Mouse (Mus musculus) ES-E14 (cell line): ENCODE data around the gene Metap1d. TPM values are rescaled to one million over a fixed set of nuclear protein-coding genes. Genes with fewer than 3 reads are reported as not detected.

Experiments
- DNase-seq: peaks from one replicate; pipeline ENCODE4 v3.0.0-alpha.2; 2013; ENCODE audit warnings: low read depth, low spot score
- H3K27ac ChIP-seq: 2 replicates; pipeline ENCODE4 v1.5.1; 2012; ENCODE audit warnings: low read depth, mild to moderate bottlenecking, low read length, moderate library complexity, mixed read lengths; ENCODE audit not compliant: poor library complexity, insufficient read depth, severe bottlenecking
- H3K36me3 ChIP-seq: 2 replicates; pipeline ENCODE4 v1.6.1; 2012; ENCODE audit warnings: mild to moderate bottlenecking, low read length, moderate library complexity, mixed read lengths; ENCODE audit not compliant: control insufficient read depth, poor library complexity, insufficient read depth, severe bottlenecking
- H3K4me1 ChIP-seq, 2 experiments: fragments of 150-350 bp in 1 of 2; sonication (generic) in 1 of 2; 2 replicates each; pipeline ENCODE4 v1.6.1; 2012; ENCODE audit warnings: low read length in 2 of 2, mild to moderate bottlenecking in 1 of 2, mixed read lengths in 1 of 2; ENCODE audit not compliant: control insufficient read depth in 2 of 2, insufficient read depth in 2 of 2, poor library complexity in 1 of 2
- H3K4me3 ChIP-seq, 2 experiments: fragments of 150-350 bp in 1 of 2; sonication (generic) in 1 of 2; 2 replicates each; pipeline ENCODE4 v1.5.1; 2012; ENCODE audit warnings: low read length in 2 of 2, low read depth in 1 of 2, mild to moderate bottlenecking in 1 of 2, mixed read lengths in 1 of 2; ENCODE audit not compliant: insufficient read depth in 1 of 2, poor library complexity in 1 of 2, severe bottlenecking in 1 of 2
- H3K9ac ChIP-seq: 2 replicates; pipeline ENCODE4 v1.6.1; 2012; ENCODE audit warnings: low read depth, mild to moderate bottlenecking, low read length, mixed read lengths; ENCODE audit not compliant: poor library complexity, insufficient read depth, severe bottlenecking
- H3K9me3 ChIP-seq: fragments of 150-350 bp; sonication (generic); 2 replicates; pipeline ENCODE4 v1.6.1; 2012; ENCODE audit warnings: low read depth, mild to moderate bottlenecking, low read length; ENCODE audit not compliant: control insufficient read depth, insufficient read depth
- CHD2 ChIP-seq: IDR thresholded peaks from 2 replicates; pipeline ENCODE4 v1.6.1; 2014; ENCODE audit warnings: mild to moderate bottlenecking, low read depth, low read length, inconsistent platforms
- HCFC1 ChIP-seq: IDR thresholded peaks from 2 replicates; pipeline ENCODE4 v1.6.1; 2012; ENCODE audit warnings: low read length, inconsistent platforms, borderline replicate concordance; ENCODE audit not compliant: insufficient read depth
- MAFK ChIP-seq: IDR thresholded peaks from 2 replicates; pipeline ENCODE4 v1.6.1; 2014; ENCODE audit warnings: mild to moderate bottlenecking, low read depth, low read length, inconsistent platforms; ENCODE audit not compliant: insufficient read depth
- ZC3H11A ChIP-seq: IDR thresholded peaks from 2 replicates; pipeline ENCODE4 v1.6.1; 2012; ENCODE audit warnings: low read depth, mild to moderate bottlenecking, inconsistent platforms, low read length, borderline replicate concordance
- ZNF384 ChIP-seq: IDR thresholded peaks from 2 replicates; pipeline ENCODE4 v1.6.1; 2012; ENCODE audit warnings: low read depth, low read length, inconsistent platforms
- in situ Hi-C, 2 experiments: fragments of 600-800 bp; cut with MboI; formaldehyde crosslinking; loops; one replicate each; pipeline ENCODE4 v1.15.1; 2025; ENCODE audit warnings: low sequenced_read_pairs in 2 of 2, inconsistent platforms in 1 of 2; ENCODE audit not compliant: unreplicated experiment in 2 of 2
- total RNA-seq: library from RNA; depleted of rRNA; stranded (reverse); fragments of 300-350 nt; gene quantifications from 2 replicates; pipeline ENCODE4 v1.2.3, GENCODE M21; 2012

Metap1d gene
- total RNA-seq, 1 experiment = 18.8 TPM

GRCm38 (mm10) chr2:71493161-71493683, 40.1 kb downstream of the Metap1d start:
- no peak for DNase-seq
- Histone ChIP-seq H3K9me3 (no peaks in the 10 kb centered on the region), H3K4me3 (no peak overlapping the region), H3K27ac (no peak overlapping the region), H3K9ac (no peak overlapping the region), H3K4me1 (0 out of 4 replicates have a peak, but pooled peaks cover 0 to 2% of the 10 kb centered on the region in 2 experiments), H3K36me3 (no peaks in the 10 kb centered on the region)
- no peak for TF ChIP-seq CHD2
- TF ChIP-seq HCFC1 = no peak
- TF ChIP-seq ZC3H11A = no peak
- TF ChIP-seq ZNF384 = no peak
- TF ChIP-seq MAFK = no peak
- in situ Hi-C loops = no loop called here

DNA sequence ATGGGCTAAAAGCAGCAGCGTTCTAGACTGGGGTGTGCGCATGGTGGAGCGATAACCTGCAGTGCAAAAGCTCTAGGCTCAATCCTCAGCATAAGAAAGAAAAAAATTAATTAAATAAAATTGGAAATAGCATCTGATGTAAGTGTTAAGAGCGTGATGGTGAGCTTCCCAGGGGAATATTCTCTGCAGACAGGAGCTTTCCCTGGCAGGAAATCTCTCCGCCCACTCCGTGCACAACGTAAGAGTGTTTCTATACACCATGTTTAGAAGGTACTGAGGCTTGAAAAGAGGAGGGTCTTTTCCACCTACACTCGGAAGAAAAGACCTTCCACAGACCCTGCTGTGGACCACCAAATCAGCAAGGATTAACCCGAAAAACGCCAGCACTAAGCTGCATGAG, 41.4 kb downstream of the Metap1d start:
- H3K4me1 ChIP-seq = peaks cover 2 to 3% of the 10 kb centered on the region in 2 experiments; a peak in 2 of 4 replicates
- H3K27ac ChIP-seq = no peak overlapping the region
- in situ Hi-C loops = no loop called here
- H3K9ac ChIP-seq = no peak overlapping the region
- H3K9me3 ChIP-seq = no peaks in the 10 kb centered on the region
- no peak for DNase-seq
- no peak overlapping the region for H3K4me3 ChIP-seq
- TF ChIP-seq ZC3H11A = no peak
- no peak for TF ChIP-seq HCFC1
- TF ChIP-seq ZNF384 = no peak
- no peak for TF ChIP-seq CHD2
- TF ChIP-seq MAFK = no peak
- no peaks in the 10 kb centered on the region for H3K36me3 ChIP-seq

- no peak overlapping the region for H3K9ac ChIP-seq
- no peak overlapping the region for H3K4me3 ChIP-seq
- no peaks in the 10 kb centered on the region for H3K9me3 ChIP-seq
- H3K27ac ChIP-seq = no peak overlapping the region
- peak; percentile 30 for DNase-seq
- peaks cover 3 to 5% of the 10 kb centered on the region in 2 experiments; a peak in 3 of 4 replicates for H3K4me1 ChIP-seq
- no peaks in the 10 kb centered on the region for H3K36me3 ChIP-seq
- in situ Hi-C loops = no loop called here
- TF ChIP-seq MAFK (no peak), ZC3H11A (no peak), CHD2 (no peak), ZNF384 (no peak), HCFC1 (no peak)
Observed at GRCm38 (mm10) chr2:71494971-71495370, 41.9 kb downstream of the Metap1d start.

GRCm38 (mm10) chr2:71497175-71497574, 44.1 kb downstream of the Metap1d start:
- Histone ChIP-seq H3K4me3 (no peak overlapping the region), H3K4me1 (peaks cover 3 to 5% of the 10 kb centered on the region in 2 experiments; a peak in 3 of 4 replicates), H3K9me3 (no peaks in the 10 kb centered on the region), H3K27ac (no peak overlapping the region), H3K9ac (no peak overlapping the region), H3K36me3 (no peaks in the 10 kb centered on the region)
- TF ChIP-seq MAFK = no peak
- no peak for TF ChIP-seq ZC3H11A
- no peak for TF ChIP-seq CHD2
- no peak for TF ChIP-seq ZNF384
- no peak for TF ChIP-seq HCFC1
- in situ Hi-C loops = no loop called here
- no peak for DNase-seq
